Mouse (Mus musculus): ENCODE measurements around the gene Polr2f.

DNA sequence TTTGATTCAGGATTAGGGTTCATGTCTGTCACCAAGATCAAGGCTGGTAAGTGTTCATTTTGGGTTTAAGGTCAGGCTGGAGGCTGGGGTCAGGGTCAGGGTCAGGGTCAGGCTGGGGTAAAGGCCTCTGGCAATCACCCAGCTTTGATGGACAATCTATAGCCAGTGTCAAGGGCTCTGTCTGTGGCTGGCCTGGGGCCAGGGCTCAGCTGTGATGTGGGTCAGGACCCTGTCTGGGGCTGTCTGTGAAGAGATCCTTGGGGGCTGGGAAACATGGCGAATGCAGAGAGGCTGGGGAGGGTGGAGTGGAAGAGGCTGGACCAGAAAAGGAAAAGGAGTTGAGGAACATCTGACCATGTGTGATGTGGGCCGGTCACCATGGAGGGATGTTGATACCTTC lies 54.1 kb downstream of the Polr2f start:
- TF ChIP-seq CTCF (IDR thresholded peaks at IDR 0.05; ENCODE audit: low read depth) (no peak), EP300 (optimal IDR thresholded peaks at IDR 0.05) (no peak)

All from stomach, postnatal 0 days (tissue).